Mouse (Mus musculus): ENCODE measurements around the gene Xrcc6.

DNA sequence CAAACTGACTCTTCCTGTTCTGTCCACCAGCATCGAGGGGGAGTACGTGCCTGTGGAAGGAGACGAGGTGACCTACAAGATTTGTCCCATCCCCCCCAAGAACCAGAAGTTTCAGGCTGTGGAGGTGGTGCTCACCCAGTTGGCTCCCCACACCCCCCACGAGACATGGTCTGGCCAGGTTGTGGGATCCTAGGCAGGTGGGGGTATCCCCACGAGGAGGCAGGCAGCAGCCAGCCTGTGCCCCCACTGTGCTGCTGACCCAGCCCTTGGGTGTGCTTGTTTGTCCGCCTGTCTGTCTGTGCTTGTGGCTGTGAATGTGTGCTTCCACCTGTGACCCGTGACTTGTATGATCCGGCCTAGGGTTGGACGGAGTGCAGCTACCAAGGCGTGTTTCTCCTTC lies 38.6 kb upstream of the Xrcc6 start:
- TF ChIP-seq CTCF (IDR thresholded peaks at IDR 0.05; ENCODE audit: extremely low read depth, insufficient read depth, low read length) = no peak
- no peak for TF ChIP-seq POLR2A (IDR thresholded peaks at IDR 0.05; ENCODE audit: extremely low read depth, insufficient read depth, low read length)

All from cortical plate, adult 2 months (tissue).